Mouse (Mus musculus) intestine, embryonic 16.5 days (tissue): ENCODE measurements around the gene Bhlhe40. TPM values are rescaled to one million over a fixed set of nuclear protein-coding genes. Genes with fewer than 3 reads are reported as not detected.

Experiments
- ATAC-seq: fragments of 200-750 bp; cut with Nextera tagmentation; 2 replicates; pipeline ENCODE4 v1.8.0; 2017; ENCODE audit warnings: moderate TSS enrichment, moderate library complexity
- H3K27ac ChIP-seq: fragments of 300-500 bp; sonication (generic); 2 replicates; pipeline ENCODE4 v1.5.1; 2014; ENCODE audit warnings: mild to moderate bottlenecking, low read length
- H3K27me3 ChIP-seq: fragments of 300-500 bp; sonication (generic); replicated peaks from 2 replicates; pipeline ENCODE4 v1.6.1; 2014; ENCODE audit warnings: low read length, control low read depth, mixed read lengths; ENCODE audit not compliant: control insufficient read depth, insufficient read depth
- H3K36me3 ChIP-seq: fragments of 300-500 bp; sonication (generic); 2 replicates; pipeline ENCODE4 v1.6.1; 2014; ENCODE audit warnings: low read length, control low read depth; ENCODE audit not compliant: control insufficient read depth, insufficient read depth
- H3K4me1 ChIP-seq: fragments of 300-500 bp; sonication (generic); 2 replicates; pipeline ENCODE4 v1.6.1; 2014; ENCODE audit warnings: low read length, control low read depth, mixed read lengths; ENCODE audit not compliant: control insufficient read depth, insufficient read depth
- H3K4me2 ChIP-seq: fragments of 300-500 bp; sonication (generic); 2 replicates; pipeline ENCODE4 v1.6.1; 2014; ENCODE audit warnings: low read depth, low read length, control low read depth
- H3K4me3 ChIP-seq: fragments of 300-500 bp; sonication (generic); 2 replicates; pipeline ENCODE4 v1.5.1; 2014; ENCODE audit warnings: mild to moderate bottlenecking, low read length
- H3K9ac ChIP-seq: fragments of 300-500 bp; sonication (generic); 2 replicates; pipeline ENCODE4 v1.6.1; 2014; ENCODE audit warnings: low read depth, low read length
- H3K9me3 ChIP-seq: fragments of 300-500 bp; sonication (generic); 2 replicates; pipeline ENCODE4 v1.6.1; 2016; ENCODE audit warnings: low read length, control low read depth; ENCODE audit not compliant: control insufficient read depth
- WGBS: fragments of 180-500 bp; shearing (Covaris S2); extraction: QIAGEN DNeasy Blood & Tissue Kit; methylation state at CpG from one replicate; pipeline ENCODE4 v1.1.7; 2014; 5-methylcytosine and 5-hydroxymethylcytosine counted together
- polyA plus RNA-seq: library from polyadenylated mRNA; unstranded; fragments of >200 nt; fragmentation: Nextera tagmentation; extraction: Ambion mirVana; gene quantifications from 2 replicates; pipeline ENCODE4 v1.2.1, GENCODE M21; 2015

Bhlhe40 gene
- polyA plus RNA-seq, 1 experiment from 2014 or later = 60.7 TPM

DNA sequence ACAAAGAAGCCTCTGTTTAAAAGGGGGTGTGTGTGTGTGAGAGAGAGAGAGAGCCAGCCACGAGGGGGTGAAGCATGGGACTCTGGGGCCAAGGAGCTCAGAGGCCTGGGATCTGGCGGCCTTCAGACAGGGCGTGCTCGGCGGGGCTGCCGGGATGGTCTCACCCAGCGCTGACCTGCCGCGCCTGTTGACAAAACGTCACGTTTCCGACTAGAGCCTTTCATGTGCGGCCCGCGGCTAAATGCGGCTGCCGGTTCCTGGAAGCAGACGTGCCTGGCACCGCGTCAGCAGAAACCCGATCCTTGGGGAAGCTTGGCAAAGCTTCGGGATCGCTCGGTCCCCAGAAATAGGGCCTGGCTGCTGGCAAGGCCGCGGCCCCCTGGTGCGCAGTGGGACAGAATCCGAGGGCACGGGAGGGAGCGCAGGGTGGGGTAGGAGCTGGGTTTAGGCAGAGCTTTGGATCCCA is 7.9 kb downstream of the Bhlhe40 start:
- Histone ChIP-seq H3K9me3 (no peaks in the 10 kb centered on the region), H3K9ac (peak overlapping the region; percentile 68), H3K4me3 (peak overlapping the region; percentile 35), H3K4me2 (peak overlapping the region; percentile 59), H3K27me3 (no peaks in the 10 kb centered on the region), H3K36me3 (no peaks in the 10 kb centered on the region), H3K4me1 (peaks cover 25% of the 10 kb centered on the region), H3K27ac (peak overlapping the region; percentile 63)
- 2% methylated on average over 30 of the region's 30 CpGs for WGBS
- ATAC-seq = peak; percentile 94

GRCm38 (mm10) chr6:108670276-108670675 is 9.8 kb downstream of the Bhlhe40 start:
- H3K4me2 ChIP-seq = no peak overlapping the region
- 72% methylated on average over 3 of the region's 3 CpGs for WGBS
- H3K9me3 ChIP-seq = no peaks in the 10 kb centered on the region
- ATAC-seq = no peak
- peaks cover 18% of the 10 kb centered on the region for H3K4me1 ChIP-seq
- H3K4me3 ChIP-seq = no peak overlapping the region
- H3K9ac ChIP-seq = no peak overlapping the region
- no peaks in the 10 kb centered on the region for H3K36me3 ChIP-seq
- H3K27ac ChIP-seq = no peak overlapping the region
- H3K27me3 ChIP-seq = no peaks in the 10 kb centered on the region

DNA sequence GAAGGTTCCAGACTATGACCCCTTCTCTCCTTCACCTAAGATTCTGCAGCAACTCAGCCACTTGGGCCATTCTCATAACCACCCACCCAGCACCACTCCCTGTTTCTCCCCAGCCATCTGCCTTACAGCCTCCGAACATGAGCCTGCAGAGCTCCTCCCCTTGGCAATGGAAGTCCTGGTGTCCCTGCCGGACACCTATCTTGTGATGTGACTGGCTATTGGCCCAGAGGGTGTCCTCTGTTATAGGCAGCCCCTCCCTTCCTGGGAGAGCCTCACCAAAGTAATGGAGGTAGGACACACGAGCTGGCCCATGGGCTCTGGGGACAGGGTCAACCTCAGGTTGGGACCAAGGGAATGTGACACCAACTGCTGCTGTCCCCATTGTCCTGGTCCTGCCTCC is 10.4 kb downstream of the Bhlhe40 start:
- Histone ChIP-seq H3K36me3 (no peaks in the 10 kb centered on the region), H3K27ac (no peak overlapping the region), H3K27me3 (no peaks in the 10 kb centered on the region), H3K9ac (no peak overlapping the region), H3K4me1 (peaks cover 16% of the 10 kb centered on the region), H3K4me2 (no peak overlapping the region), H3K9me3 (no peaks in the 10 kb centered on the region), H3K4me3 (no peak overlapping the region)
- ATAC-seq = no peak
- WGBS = 54% methylated on average over 3 of the region's 3 CpGs

GRCm38 (mm10) chr6:108672094-108672493 is 11.7 kb downstream of the Bhlhe40 start:
- Histone ChIP-seq H3K4me3 (no peak overlapping the region), H3K27me3 (no peaks in the 10 kb centered on the region), H3K36me3 (no peaks in the 10 kb centered on the region), H3K4me1 (peaks cover 16% of the 10 kb centered on the region), H3K9me3 (no peaks in the 10 kb centered on the region), H3K4me2 (no peak overlapping the region), H3K27ac (no peak overlapping the region), H3K9ac (no peak overlapping the region)
- ATAC-seq = no peak
- WGBS = 79% methylated on average over 8 of the region's 8 CpGs

DNA sequence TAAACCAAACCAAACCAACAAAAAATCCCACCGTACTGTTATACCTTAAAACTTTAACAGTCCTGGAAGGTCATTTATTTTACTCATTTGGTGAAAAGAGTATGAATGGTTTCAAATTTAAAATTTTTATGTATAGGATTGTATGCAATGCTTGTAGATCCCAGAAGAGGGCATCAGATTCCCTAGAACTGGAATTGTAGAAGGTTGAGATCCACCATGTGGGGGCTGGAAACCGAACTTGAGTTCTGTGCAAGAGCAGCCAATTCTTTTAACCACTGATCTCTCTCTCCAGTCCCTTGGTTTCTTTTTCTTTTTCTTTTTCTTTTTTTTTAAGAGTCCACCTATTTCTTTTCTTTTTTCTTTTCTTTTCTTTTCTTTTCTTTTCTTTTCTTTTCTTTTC is 13.8 kb downstream of the Bhlhe40 start:
- Histone ChIP-seq H3K9me3 (no peaks in the 10 kb centered on the region), H3K4me1 (no peaks in the 10 kb centered on the region; the same call in 1 of the 2 replicates), H3K4me3 (no peak overlapping the region), H3K27ac (no peak overlapping the region), H3K27me3 (no peaks in the 10 kb centered on the region), H3K36me3 (no peaks in the 10 kb centered on the region), H3K9ac (no peak overlapping the region), H3K4me2 (no peak overlapping the region)
- ATAC-seq = no peak
- 88% methylated on average over 2 of the region's 2 CpGs for WGBS

- WGBS = 88% methylated on average over 9 of the region's 9 CpGs
- Histone ChIP-seq H3K27me3 (no peaks in the 10 kb centered on the region), H3K27ac (no peak overlapping the region), H3K4me3 (no peak overlapping the region), H3K9ac (no peak overlapping the region), H3K9me3 (no peaks in the 10 kb centered on the region), H3K4me2 (no peak overlapping the region), H3K36me3 (no peaks in the 10 kb centered on the region), H3K4me1 (no peaks in the 10 kb centered on the region; the same call in 1 of the 2 replicates)
- no peak for ATAC-seq
These were observed 16.4 kb downstream of the Bhlhe40 start for GRCm38 (mm10) chr6:108676783-108677340.

DNA sequence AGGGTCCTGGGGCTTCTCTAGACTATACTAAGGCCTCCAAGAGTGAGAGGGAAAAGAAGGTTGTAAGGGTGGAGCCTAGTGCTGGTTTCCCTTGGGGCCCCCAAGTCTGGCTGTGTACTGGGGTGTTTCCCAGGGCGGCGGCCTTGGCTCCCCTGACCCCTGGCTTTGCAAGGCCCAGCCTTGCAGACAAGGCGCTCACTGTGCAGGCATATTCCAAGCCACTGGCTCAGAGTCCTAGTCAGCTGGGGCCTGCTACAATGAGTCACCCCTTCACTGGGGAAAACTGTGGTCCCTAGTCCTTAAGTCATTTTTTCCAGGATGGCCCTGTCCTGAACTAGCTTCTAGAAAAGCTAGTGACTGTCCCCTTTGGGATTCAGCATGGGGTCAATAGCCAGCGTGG is 17.3 kb downstream of the Bhlhe40 start:
- no peaks in the 10 kb centered on the region for H3K27me3 ChIP-seq
- no peak overlapping the region for H3K9ac ChIP-seq
- H3K27ac ChIP-seq = no peak overlapping the region
- no peaks in the 10 kb centered on the region; the same call in 1 of the 2 replicates for H3K4me1 ChIP-seq
- no peak overlapping the region for H3K4me3 ChIP-seq
- no peaks in the 10 kb centered on the region for H3K36me3 ChIP-seq
- peak; percentile 78 for ATAC-seq
- H3K4me2 ChIP-seq = no peak overlapping the region
- 83% methylated on average over 4 of the region's 4 CpGs for WGBS
- H3K9me3 ChIP-seq = no peaks in the 10 kb centered on the region

- Histone ChIP-seq H3K9me3 (no peaks in the 10 kb centered on the region), H3K27ac (no peak overlapping the region), H3K4me3 (no peak overlapping the region), H3K4me2 (no peak overlapping the region), H3K36me3 (no peaks in the 10 kb centered on the region), H3K27me3 (no peaks in the 10 kb centered on the region), H3K4me1 (no peaks in the 10 kb centered on the region; the same call in 1 of the 2 replicates), H3K9ac (no peak overlapping the region)
- ATAC-seq = no peak
- WGBS = 77% methylated on average over 5 of the region's 5 CpGs
These were observed 17.8 kb downstream of the Bhlhe40 start for GRCm38 (mm10) chr6:108678227-108678626.

DNA sequence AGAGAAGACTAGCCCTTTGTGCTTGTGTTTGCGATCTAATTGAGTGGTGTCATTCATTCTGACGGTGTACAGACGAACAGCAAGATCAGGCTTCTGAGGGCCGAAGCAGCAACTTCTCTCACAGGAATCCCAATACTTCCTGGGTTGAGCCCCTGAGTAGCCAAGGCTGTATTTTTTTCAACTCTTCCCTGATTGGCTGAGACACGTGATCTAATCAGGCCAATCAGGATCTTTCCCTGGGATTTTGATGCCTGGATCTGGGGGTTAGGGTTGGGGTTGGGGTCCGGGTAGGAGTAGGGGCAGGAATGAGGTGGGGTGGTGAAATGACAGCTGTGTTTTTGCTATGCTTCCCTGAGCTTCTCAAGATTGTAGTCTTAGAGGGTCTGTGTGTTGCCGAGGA is 20.1 kb downstream of the Bhlhe40 start:
- 85% methylated on average over 7 of the region's 7 CpGs for WGBS

DNA sequence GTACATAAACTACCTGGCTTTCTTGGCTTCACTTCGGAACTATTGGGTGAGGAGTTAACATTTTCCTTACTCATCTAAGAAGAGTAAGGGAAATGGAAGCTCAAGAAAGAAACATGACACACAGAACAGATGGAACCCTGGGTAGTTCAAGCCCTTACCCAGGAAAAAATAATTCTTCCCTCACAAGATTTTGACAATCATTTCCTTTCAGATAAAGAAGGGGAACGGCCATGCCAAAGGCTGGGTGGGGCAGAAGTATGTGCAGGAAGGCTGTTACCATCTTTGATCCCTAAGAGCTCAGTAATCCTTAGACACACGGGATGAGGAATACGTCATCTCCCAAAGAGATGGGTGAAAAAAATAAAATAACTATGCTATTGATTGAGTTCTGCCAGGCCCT is 20.7 kb downstream of the Bhlhe40 start:
- no peak overlapping the region for H3K9ac ChIP-seq
- no peaks in the 10 kb centered on the region for H3K9me3 ChIP-seq
- no peak overlapping the region for H3K4me2 ChIP-seq
- no peak overlapping the region for H3K4me3 ChIP-seq
- no peak for ATAC-seq
- H3K27ac ChIP-seq = no peak overlapping the region
- H3K27me3 ChIP-seq = no peaks in the 10 kb centered on the region
- no peaks in the 10 kb centered on the region for H3K36me3 ChIP-seq
- H3K4me1 ChIP-seq = no peaks in the 10 kb centered on the region; the same call in 1 of the 2 replicates
- WGBS = 74% methylated on average over 4 of the region's 4 CpGs

More for the DNA sequence above, 20.1 kb downstream of the Bhlhe40 start:
- Histone ChIP-seq H3K4me1 (no peaks in the 10 kb centered on the region; the same call in 1 of the 2 replicates), H3K4me3 (no peak overlapping the region), H3K4me2 (no peak overlapping the region), H3K36me3 (no peaks in the 10 kb centered on the region), H3K9ac (no peak overlapping the region), H3K27me3 (no peaks in the 10 kb centered on the region), H3K9me3 (no peaks in the 10 kb centered on the region), H3K27ac (no peak overlapping the region)
- no peak for ATAC-seq
